In genomic region chr7:19155825-19156475, GRCm38 (mm10) we compare ENCODE assay signal across 11 mouse cellular contexts. TPM values are rescaled to one million over a fixed set of nuclear protein-coding genes. Genes with fewer than 3 reads are reported as not detected.
DNase-seq lines count a peak whose midpoint lies in the region; ATAC-seq and TF ChIP-seq lines count a peak whose summit lies in the region.
"Had no signal": no experiment of that assay in that cellular context is flagged by ENCODE, and none has a peak within 500 bp of the region (broad histone marks: within the 10 kb centered on the region; RNA-seq: fewer than 3 reads in every experiment).

No protein-coding gene starts in this region.

- ATAC-seq in intestine, embryonic 16.5 days, result peak; percentile 60
- no peak for ATAC-seq in granulocyte monocyte progenitor cell, adult 5-6 weeks (replicated peaks; ENCODE audit: poor library complexity, severe bottlenecking)
- no peak for ATAC-seq in megakaryocyte progenitor cell, adult 5-6 weeks (replicated peaks; ENCODE audit: poor library complexity)

- H3K36me3 ChIP-seq in intestine, embryonic 16.5 days (ENCODE audit: control insufficient read depth, insufficient read depth, low read length), result peaks cover 3% of the 10 kb centered on the region; the same call in 1 of the 2 replicates

- H3K27me3 ChIP-seq in cerebellum, adult 2 months (ENCODE audit: control insufficient read depth, insufficient read depth, low read length), result no peaks in the 10 kb centered on the region
- no peaks in the 10 kb centered on the region; the same call in 1 of the 2 replicates for H3K27me3 ChIP-seq in intestine, embryonic 16.5 days (replicated peaks; ENCODE audit: control insufficient read depth, insufficient read depth, low read length)

- peak; percentile 43; the same call in 1 of the 2 replicates for TF ChIP-seq CTCF in cerebellum, adult 2 months (IDR thresholded peaks at IDR 0.05; ENCODE audit: borderline replicate concordance, insufficient read depth, low read depth, low read length)
- peak; percentile 48 for TF ChIP-seq CTCF in left cerebral cortex, adult 2 months (IDR thresholded peaks at IDR 0.05)

- 68% methylated on average over 13 of the region's 13 CpGs for WGBS in cerebellum, adult 2 months
- 43% methylated on average over 13 of the region's 13 CpGs for WGBS in intestine, embryonic 16.5 days

- no peak overlapping the region for H3K4me3 ChIP-seq in cerebellum, adult 2 months (replicated peaks; ENCODE audit: insufficient read depth, low read depth, low read length)
- no peak overlapping the region for H3K4me3 ChIP-seq in left cerebral cortex, adult 2 months
- no peak overlapping the region for H3K4me3 ChIP-seq in intestine, embryonic 16.5 days (ENCODE audit: low read length)

- no peak for TF ChIP-seq POLR2A in cerebellum, adult 2 months (IDR thresholded peaks at IDR 0.05; ENCODE audit: borderline replicate concordance, insufficient read depth, low read length)

- H3K9ac ChIP-seq in intestine, embryonic 16.5 days (ENCODE audit: low read depth, low read length), result no peak overlapping the region

- H3K4me1 ChIP-seq in cerebellum, adult 2 months (ENCODE audit: control insufficient read depth, insufficient read depth, low read length), result peaks cover 14% of the 10 kb centered on the region
- peaks cover 33% of the 10 kb centered on the region for H3K4me1 ChIP-seq in intestine, embryonic 16.5 days (ENCODE audit: control insufficient read depth, insufficient read depth, low read length)

- H3K4me2 ChIP-seq in intestine, embryonic 16.5 days (ENCODE audit: low read depth, low read length), result no peak overlapping the region
- H3K4me2 ChIP-seq: heart, embryonic 11.5 days had no signal

- no peaks in the 10 kb centered on the region for H3K9me3 ChIP-seq in intestine, embryonic 16.5 days (ENCODE audit: control insufficient read depth, low read length)

- DNase-seq in cerebellum, adult 2 months, result no peak
- DNase-seq in cerebellum, adult 9-10 months, result no peak
- no peak for DNase-seq in left cerebral cortex, adult 2 months (ENCODE audit: extremely low spot score in 1 of 2, low spot score in 2 of 2)
- no peak for DNase-seq in left cerebral cortex, postnatal 10 days (ENCODE audit: extremely low spot score in 1 of 2, low spot score in 2 of 2)
- peak; percentile 82 for DNase-seq in MN1 (ENCODE audit: low spot score)
- DNase-seq: cerebellum, adult 11 months had no signal

- intact Hi-C loops in left cerebral cortex, adult 2 months (cut with DNase I), result no loop called here
- intact Hi-C loops in left cerebral cortex, postnatal 10 days (cut with DNase I), result no loop called here

- no peak overlapping the region for H3K27ac ChIP-seq in cerebellum, adult 2 months (ENCODE audit: insufficient read depth, low read length)
- H3K27ac ChIP-seq in left cerebral cortex, adult 2 months, result no peak overlapping the region
- peak overlapping the region; percentile 8; the same call in 1 of the 2 replicates for H3K27ac ChIP-seq in intestine, embryonic 16.5 days (ENCODE audit: low read length)

RNA-seq across cellular contexts. Expression of gene Snrpd2, which starts 6.4 kb away (rescaled TPM):
- polyA plus RNA-seq in cerebellum, adult 2 months (2012; rRNA removed), result 87.1 and 88.8 TPM in 2 replicates
- 10 to 100 TPM; 69.8 to 73.3 TPM for total RNA-seq in left cerebral cortex, adult 2 months (2021)
- total RNA-seq in left cerebral cortex, postnatal 10 days (2021), result 10 to 100 TPM; 99.2 to 99.9 TPM
- polyA plus RNA-seq in intestine, embryonic 16.5 days (2015; fragmentation: Nextera tagmentation; extraction: Ambion mirVana), result 119 and 132 TPM in 2 replicates
- total RNA-seq in granulocyte monocyte progenitor cell, adult 5-6 weeks (2014; fragmentation: Nextera tagmentation), result 91.5 and 121 TPM in 2 replicates
- 83.2 and 158 TPM in 2 replicates for total RNA-seq in granulocyte monocyte progenitor cell, adult 5-6 weeks (2017)
- 106 and 117 TPM in 2 replicates for total RNA-seq in megakaryocyte progenitor cell, adult 5-6 weeks (2015)
- 78.6 and 83.9 TPM in 2 replicates for total RNA-seq in megakaryocyte progenitor cell, adult 5-6 weeks (2017)

RNA-seq across cellular contexts. Expression of gene Qpctl, which starts 6.9 kb away (rescaled TPM):
- polyA plus RNA-seq in cerebellum, adult 2 months (2012; rRNA removed), result 15.7 TPM in 2 replicates
- 10 to 100 TPM; 14.8 to 16.3 TPM for total RNA-seq in left cerebral cortex, adult 2 months (2021)
- total RNA-seq in left cerebral cortex, postnatal 10 days (2021), result 10 to 100 TPM; 22.6 to 23.1 TPM
- polyA plus RNA-seq in intestine, embryonic 16.5 days (2015; fragmentation: Nextera tagmentation; extraction: Ambion mirVana), result 10.5 and 11.1 TPM in 2 replicates
- 4.2 and 12.0 TPM in 2 replicates for total RNA-seq in granulocyte monocyte progenitor cell, adult 5-6 weeks (2014; fragmentation: Nextera tagmentation)
- total RNA-seq in granulocyte monocyte progenitor cell, adult 5-6 weeks (2017), result 4.9 and 5.0 TPM in 2 replicates
- total RNA-seq in megakaryocyte progenitor cell, adult 5-6 weeks (2015), result 6.5 and 6.9 TPM in 2 replicates
- 3.4 and 5.6 TPM in 2 replicates for total RNA-seq in megakaryocyte progenitor cell, adult 5-6 weeks (2017)

RNA-seq across cellular contexts. Expression of gene Gipr, which starts 10.0 kb away (rescaled TPM):
- 1.9 and 2.6 TPM in 2 replicates for polyA plus RNA-seq in cerebellum, adult 2 months (2012; rRNA removed)
- total RNA-seq in left cerebral cortex, adult 2 months (2021), result 1 to 10 TPM; 1.8 to 1.9 TPM
- 1 to 10 TPM; 4.7 to 4.8 TPM for total RNA-seq in left cerebral cortex, postnatal 10 days (2021)
- 3.1 and 3.6 TPM in 2 replicates for polyA plus RNA-seq in intestine, embryonic 16.5 days (2015; fragmentation: Nextera tagmentation; extraction: Ambion mirVana)
- total RNA-seq in granulocyte monocyte progenitor cell, adult 5-6 weeks (2014; fragmentation: Nextera tagmentation), result not detected in 2 replicates
- 0.26 TPM in 1 of 2 replicates, not detected in the other for total RNA-seq in granulocyte monocyte progenitor cell, adult 5-6 weeks (2017)
- total RNA-seq in megakaryocyte progenitor cell, adult 5-6 weeks (2015), result not detected in 2 replicates
- not detected in 2 replicates for total RNA-seq in megakaryocyte progenitor cell, adult 5-6 weeks (2017)
- total RNA-seq: monocyte, adult 5-6 weeks had no signal

RNA-seq across cellular contexts. Expression of gene Eml2, which starts 20.3 kb away (rescaled TPM):
- polyA plus RNA-seq in cerebellum, adult 2 months (2012; rRNA removed), result 148 and 176 TPM in 2 replicates
- 100 to 1,000 TPM; 131 to 138 TPM for total RNA-seq in left cerebral cortex, adult 2 months (2021)
- 100 to 1,000 TPM; 202 to 211 TPM for total RNA-seq in left cerebral cortex, postnatal 10 days (2021)
- 7.1 and 8.4 TPM in 2 replicates for polyA plus RNA-seq in intestine, embryonic 16.5 days (2015; fragmentation: Nextera tagmentation; extraction: Ambion mirVana)
- 4.1 and 18.1 TPM in 2 replicates for total RNA-seq in granulocyte monocyte progenitor cell, adult 5-6 weeks (2014; fragmentation: Nextera tagmentation)
- 10.4 and 22.7 TPM in 2 replicates for total RNA-seq in granulocyte monocyte progenitor cell, adult 5-6 weeks (2017)
- total RNA-seq in megakaryocyte progenitor cell, adult 5-6 weeks (2015), result 4.3 and 5.5 TPM in 2 replicates
- 8.0 and 15.1 TPM in 2 replicates for total RNA-seq in megakaryocyte progenitor cell, adult 5-6 weeks (2017)

RNA-seq across cellular contexts. Expression of gene Fbxo46, which starts 36.3 kb away (rescaled TPM):
- 7.6 and 7.9 TPM in 2 replicates for polyA plus RNA-seq in cerebellum, adult 2 months (2012; rRNA removed)
- 10 to 100 TPM; 13.4 to 14.3 TPM for total RNA-seq in left cerebral cortex, adult 2 months (2021)
- total RNA-seq in left cerebral cortex, postnatal 10 days (2021), result 10 to 100 TPM; 13.0 to 13.6 TPM
- 10.8 and 11.0 TPM in 2 replicates for polyA plus RNA-seq in intestine, embryonic 16.5 days (2015; fragmentation: Nextera tagmentation; extraction: Ambion mirVana)
- 3.1 and 4.9 TPM in 2 replicates for total RNA-seq in granulocyte monocyte progenitor cell, adult 5-6 weeks (2014; fragmentation: Nextera tagmentation)
- 4.7 and 5.4 TPM in 2 replicates for total RNA-seq in granulocyte monocyte progenitor cell, adult 5-6 weeks (2017)
- total RNA-seq in megakaryocyte progenitor cell, adult 5-6 weeks (2015), result 2.0 and 2.1 TPM in 2 replicates
- total RNA-seq in megakaryocyte progenitor cell, adult 5-6 weeks (2017), result 4.2 and 5.0 TPM in 2 replicates
